ENCODE assay signal across 9 mouse cellular contexts in genomic region chr4:139195101-139195500, GRCm38 (mm10). TPM values are rescaled to one million over a fixed set of nuclear protein-coding genes. Genes with fewer than 3 reads are reported as not detected.
A peak's percentile ranks its signal among the peaks of the same experiment; 100 is the strongest.
DNase-seq lines count a peak whose midpoint lies in the region; ATAC-seq and TF ChIP-seq lines count a peak whose summit lies in the region.
"Had no signal": no experiment of that assay in that cellular context is flagged by ENCODE, and none has a peak within 500 bp of the region (broad histone marks: within the 10 kb centered on the region; RNA-seq: fewer than 3 reads in every experiment).

No protein-coding gene starts in this region.

- H3K27ac ChIP-seq in heart, embryonic 10.5 days = 0 out of 2 replicates have a peak overlapping the region, but pooled peaks have one; percentile 36
- no peak overlapping the region for H3K27ac ChIP-seq in heart, postnatal 0 days (ENCODE audit: low read depth)
- no peak overlapping the region for H3K27ac ChIP-seq in kidney, adult 2 months (ENCODE audit: insufficient read depth, low read depth, low read length)

- ATAC-seq in megakaryocyte, adult 5-6 weeks (ENCODE audit: poor library complexity, severe bottlenecking) = no peak
- ATAC-seq in heart, postnatal 0 days (ENCODE audit: insufficient read depth, low read depth) = no peak

- H3K36me3 ChIP-seq in heart, embryonic 10.5 days = peaks cover 10% of the 10 kb centered on the region
- H3K36me3 ChIP-seq in megakaryocyte, embryonic 14.5 days (replicated peaks; ENCODE audit: low read length) = peaks cover 61% of the 10 kb centered on the region
- H3K36me3 ChIP-seq in heart, postnatal 0 days (replicated peaks; ENCODE audit: control insufficient read depth, insufficient read depth, low read length) = peaks cover 6% of the 10 kb centered on the region
- H3K36me3 ChIP-seq in myocyte (ENCODE audit: control insufficient read depth, insufficient read depth) = peaks cover 3% of the 10 kb centered on the region
- H3K36me3 ChIP-seq in kidney, adult 2 months (ENCODE audit: control insufficient read depth, insufficient read depth, low read length) = no peaks in the 10 kb centered on the region

- TF ChIP-seq POLR2A in myocyte (IDR thresholded peaks at IDR 0.05; ENCODE audit: insufficient read length, low read depth) = no peak
- TF ChIP-seq POLR2A in kidney, adult 2 months (IDR thresholded peaks at IDR 0.05; ENCODE audit: low read depth, low read length) = no peak

- no peak for TF ChIP-seq EP300 in heart, postnatal 0 days (IDR thresholded peaks at IDR 0.05; ENCODE audit: low read depth)

- no peak overlapping the region for H3ac ChIP-seq in myocyte (ENCODE audit: control insufficient read depth, insufficient read length)

- H3K4me1 ChIP-seq in heart, embryonic 10.5 days = peaks cover 79% of the 10 kb centered on the region
- peaks cover 81% of the 10 kb centered on the region for H3K4me1 ChIP-seq in megakaryocyte, embryonic 14.5 days
- H3K4me1 ChIP-seq in heart, postnatal 0 days (ENCODE audit: control insufficient read depth, insufficient read depth) = peaks cover 61% of the 10 kb centered on the region
- H3K4me1 ChIP-seq in kidney, adult 2 months (ENCODE audit: control insufficient read depth, insufficient read depth, low read length) = peaks cover 46% of the 10 kb centered on the region

- H3K27me3 ChIP-seq in heart, embryonic 10.5 days (ENCODE audit: insufficient read depth, poor library complexity, severe bottlenecking) = no peaks in the 10 kb centered on the region
- no peaks in the 10 kb centered on the region for H3K27me3 ChIP-seq in megakaryocyte, embryonic 14.5 days (replicated peaks)
- no peaks in the 10 kb centered on the region for H3K27me3 ChIP-seq in heart, postnatal 0 days (ENCODE audit: control insufficient read depth, insufficient read depth, low read length)
- H3K27me3 ChIP-seq in myocyte (ENCODE audit: control insufficient read depth, insufficient read depth, insufficient read length) = no peaks in the 10 kb centered on the region
- H3K27me3 ChIP-seq in kidney, adult 2 months (replicated peaks; ENCODE audit: control insufficient read depth, insufficient read depth, low read length) = no peaks in the 10 kb centered on the region

- no peaks in the 10 kb centered on the region for H3K9me3 ChIP-seq in heart, embryonic 10.5 days
- H3K9me3 ChIP-seq in megakaryocyte, embryonic 14.5 days = no peaks in the 10 kb centered on the region
- H3K9me3 ChIP-seq in heart, postnatal 0 days (replicated peaks; ENCODE audit: control insufficient read depth, low read length) = no peaks in the 10 kb centered on the region

- H3K4me2 ChIP-seq in heart, postnatal 0 days (ENCODE audit: low read depth, low read length) = no peak overlapping the region
- peak overlapping the region; percentile 92 for H3K4me2 ChIP-seq in myocyte (ENCODE audit: low read depth)

- WGBS in heart, embryonic 10.5 days = 82% methylated on average over 5 of the region's 5 CpGs
- 59% methylated on average over 5 of the region's 5 CpGs for WGBS in heart, postnatal 0 days
- WGBS in kidney, adult 2 months = 50% methylated on average over 5 of the region's 5 CpGs

- H3K4me3 ChIP-seq in heart, embryonic 10.5 days = 0 out of 2 replicates have a peak overlapping the region, but pooled peaks have one; percentile 95
- peak overlapping the region; percentile 98 for H3K4me3 ChIP-seq in megakaryocyte, embryonic 14.5 days (replicated peaks)
- no peak overlapping the region for H3K4me3 ChIP-seq in heart, postnatal 0 days (ENCODE audit: low read depth, low read length)
- peak overlapping the region; percentile 94 for H3K4me3 ChIP-seq in myocyte
- H3K4me3 ChIP-seq in kidney, adult 2 months (ENCODE audit: insufficient read depth, low read depth, low read length) = no peak overlapping the region

- intact Hi-C loops in heart, postnatal 25 days (cut with DNase I) = no loop called here

- TF ChIP-seq CTCF in heart, postnatal 0 days (IDR thresholded peaks at IDR 0.05; ENCODE audit: low read depth) = no peak
- TF ChIP-seq CTCF in kidney, adult 2 months (conservative IDR thresholded peaks at IDR 0.05; ENCODE audit: insufficient read depth, insufficient read length, low read depth, low read length) = no peak

- H3K9ac ChIP-seq in heart, postnatal 0 days (replicated peaks; ENCODE audit: low read depth, low read length) = peak overlapping the region; percentile 38; the same call in 1 of the 2 replicates

- H3K79me2 ChIP-seq in myocyte (ENCODE audit: control insufficient read depth, insufficient read depth) = peaks cover 71% of the 10 kb centered on the region

- no peak for DNase-seq in heart, embryonic 10.5 days (ENCODE audit: low spot score)
- no peak for DNase-seq in heart, postnatal 25 days (ENCODE audit: low spot score)
- no peak for DNase-seq in heart, postnatal 0 days (ENCODE audit: low spot score)
- no peak for DNase-seq in spleen, postnatal 10 days (ENCODE audit: low spot score in 2 of 2)
- DNase-seq in kidney, adult 2 months = no peak
- DNase-seq: adrenal gland, postnatal 25 days had no signal

TF ChIP-seq in myocyte, 11 proteins besides CTCF, POLR2A, EP300 and RAD21:
- no peak for TF ChIP-seq POLR2AphosphoS2 (IDR thresholded peaks at IDR 0.05; ENCODE audit: insufficient read length, low read depth)
- TF ChIP-seq MYOG (IDR thresholded peaks at IDR 0.05; ENCODE audit: control insufficient read depth in 1 of 3, insufficient read depth in 1 of 3, insufficient read length in 2 of 3, low read depth in 2 of 3) = peak in 1 of 3 experiments; percentile 32
- TF ChIP-seq MYOD1 (IDR thresholded peaks at IDR 0.05; ENCODE audit: control insufficient read depth in 1 of 3, insufficient read length in 2 of 3, low read depth in 2 of 3) = peak in 1 of 3 experiments; percentile 37
- TF ChIP-seq MAX (IDR thresholded peaks at IDR 0.05; ENCODE audit: low read depth) = no peak
- TF ChIP-seq USF1 (IDR thresholded peaks at IDR 0.05; ENCODE audit: low read depth) = no peak
TF ChIP-seq in myocyte: peak in this region for 2.

RNA-seq across cellular contexts. Expression of gene Capzb, which starts 2.4 kb away (rescaled TPM):
- polyA plus RNA-seq in heart, embryonic 10.5 days (2016; fragmentation: Nextera tagmentation; extraction: Ambion mirVana) = 450 and 452 TPM in 2 replicates
- 100 to 1,000 TPM; 415 to 449 TPM for total RNA-seq in heart, postnatal 25 days (2021)
- polyA plus RNA-seq in megakaryocyte, embryonic 14.5 days (2012; ENCODE audit: insufficient read depth, low replicate concordance) = 104 and 238 TPM in 2 replicates
- total RNA-seq in megakaryocyte, adult 5-6 weeks (2015) = 683 and 689 TPM in 2 replicates
- total RNA-seq in megakaryocyte, adult 5-6 weeks (2017) = 251 and 275 TPM in 2 replicates
- total RNA-seq in heart, postnatal 0 days (2014; rRNA removed; ENCODE audit: low replicate concordance) = 131 and 177 TPM in 2 replicates
- polyA plus RNA-seq in heart, postnatal 0 days (2015; fragmentation: Nextera tagmentation; extraction: Ambion mirVana) = 355 and 363 TPM in 2 replicates
- 247 TPM for polyA plus RNA-seq in myocyte (2012; fragmentation: generic; extraction: Trizol)
- polyA plus RNA-seq in kidney, adult 2 months (2012; rRNA removed) = 102 and 134 TPM in 2 replicates

Comparison
In these comparisons a context has a peak if more than half of its experiments do, and no peak if none do; other contexts are left out.
1. H3K4me3 ChIP-seq: peak in heart, embryonic 10.5 days (single experiment), megakaryocyte, embryonic 14.5 days (single experiment) and myocyte (single experiment); none in heart, postnatal 0 days (single experiment) and kidney, adult 2 months (single experiment).